Mouse (Mus musculus): ENCODE measurements around the gene Fbn1. TPM values are rescaled to one million over a fixed set of nuclear protein-coding genes. Genes with fewer than 3 reads are reported as not detected.

The Fbn1 gene
- polyA plus RNA-seq, 1 experiment from 2014 or later = 4.7 TPM

GRCm38 (mm10) chr2:125340381-125340780 is 167.4 kb downstream of the Fbn1 start:
- no peak for DNase-seq (ENCODE audit: low spot score)

- no peak for DNase-seq (ENCODE audit: low spot score)
These were observed 170.6 kb downstream of the Fbn1 start for GRCm38 (mm10) chr2:125337239-125337638.

- DNase-seq (ENCODE audit: low spot score) = no peak
These were observed 172.6 kb downstream of the Fbn1 start for GRCm38 (mm10) chr2:125335206-125335605.

GRCm38 (mm10) chr2:125334163-125334562 is 173.6 kb downstream of the Fbn1 start:
- DNase-seq (ENCODE audit: low spot score) = no peak

GRCm38 (mm10) chr2:125331581-125331980 is 176.2 kb downstream of the Fbn1 start:
- DNase-seq (ENCODE audit: low spot score) = no peak

GRCm38 (mm10) chr2:125330506-125330905 is 177.3 kb downstream of the Fbn1 start:
- DNase-seq (ENCODE audit: low spot score) = no peak

- no peak for DNase-seq (ENCODE audit: low spot score)
These were observed 182.5 kb downstream of the Fbn1 start for GRCm38 (mm10) chr2:125325125-125325855.

GRCm38 (mm10) chr2:125324455-125324854 is 183.3 kb downstream of the Fbn1 start:
- no peak for DNase-seq (ENCODE audit: low spot score)

GRCm38 (mm10) chr2:125323347-125323746 is 184.4 kb downstream of the Fbn1 start:
- no peak for DNase-seq (ENCODE audit: low spot score)

GRCm38 (mm10) chr2:125322581-125322980 is 185.2 kb downstream of the Fbn1 start:
- no peak for DNase-seq (ENCODE audit: low spot score)

GRCm38 (mm10) chr2:125321071-125321470 is 186.7 kb downstream of the Fbn1 start:
- DNase-seq (ENCODE audit: low spot score) = no peak

- no peak for DNase-seq (ENCODE audit: low spot score)
These were observed 188.1 kb downstream of the Fbn1 start for GRCm38 (mm10) chr2:125319651-125320050.

- DNase-seq (ENCODE audit: low spot score) = no peak
These were observed 189.3 kb downstream of the Fbn1 start for GRCm38 (mm10) chr2:125318371-125319061.

- DNase-seq (ENCODE audit: low spot score) = no peak
These were observed 192.6 kb downstream of the Fbn1 start for GRCm38 (mm10) chr2:125315203-125315602.

- DNase-seq (ENCODE audit: low spot score) = no peak
These were observed 193.4 kb downstream of the Fbn1 start for GRCm38 (mm10) chr2:125314169-125314925.

GRCm38 (mm10) chr2:125309710-125310109 is 198.1 kb downstream of the Fbn1 start:
- no peak for DNase-seq (ENCODE audit: low spot score)

- DNase-seq (ENCODE audit: low spot score) = no peak
These were observed 202.1 kb downstream of the Fbn1 start for GRCm38 (mm10) chr2:125305671-125306070.

GRCm38 (mm10) chr2:125304746-125305145 is 203.0 kb downstream of the Fbn1 start:
- DNase-seq (ENCODE audit: low spot score) = no peak

- peak; percentile 9 for DNase-seq (ENCODE audit: low spot score)
These were observed 203.9 kb downstream of the Fbn1 start for GRCm38 (mm10) chr2:125303764-125304384.

GRCm38 (mm10) chr2:125302625-125302924 is 205.2 kb downstream of the Fbn1 start:
- no peak for DNase-seq (ENCODE audit: low spot score)

- DNase-seq (ENCODE audit: low spot score) = no peak
These were observed 205.7 kb downstream of the Fbn1 start for GRCm38 (mm10) chr2:125301877-125302624.
